Comparison of ENCODE assay signal across 8 mouse cellular contexts in the genomic region with DNA sequence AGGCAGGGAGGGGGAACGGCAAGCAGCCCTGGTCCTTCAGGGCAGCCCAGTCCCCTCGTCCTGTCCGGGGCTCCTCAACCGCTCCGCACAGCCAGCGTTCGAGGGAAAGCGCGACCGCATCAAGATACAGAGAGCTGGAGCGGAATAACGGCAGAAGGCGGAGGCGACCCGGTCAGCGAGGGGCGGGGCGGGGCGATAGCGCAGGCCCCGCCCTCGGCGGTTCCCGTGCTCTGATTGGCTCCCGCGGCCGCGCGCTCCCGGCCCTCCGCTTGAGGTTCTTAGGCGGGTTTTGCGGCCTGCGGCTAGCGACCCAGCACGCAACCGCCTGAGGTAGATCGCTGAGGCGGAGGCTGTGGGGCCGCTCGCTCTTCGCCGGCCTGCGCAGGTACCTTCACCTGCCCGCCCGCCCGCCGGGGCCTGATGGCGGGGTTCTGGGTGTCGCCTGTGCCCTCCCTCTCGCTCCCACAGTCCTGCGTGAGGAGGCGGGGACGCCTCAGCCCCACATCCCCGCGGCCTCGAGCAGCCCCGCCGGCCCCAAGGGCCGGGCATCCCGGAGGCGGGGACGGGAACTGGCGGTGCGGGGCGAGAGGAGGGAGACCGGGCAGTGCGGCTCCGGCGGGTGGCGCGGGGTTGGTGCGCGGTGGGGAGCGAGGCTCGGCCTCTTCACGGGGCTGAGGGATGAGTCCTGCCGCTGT. TPM values are rescaled to one million over a fixed set of nuclear protein-coding genes. Genes with fewer than 3 reads are reported as not detected.
DNase-seq lines count a peak whose midpoint lies in the region; ATAC-seq lines count a peak whose summit lies in the region.

Gene Spdya, plus strand, starts transcription at position 305 of the 695 bp plus-strand sequence.

- peak within 1 kb of the TSS; percentile 83 for H3K4me2 ChIP-seq in hindbrain, embryonic 16.5 days (ENCODE audit: low read length)

- no peaks in the 10 kb centered on the region for H3K36me3 ChIP-seq in hindbrain, embryonic 16.5 days (ENCODE audit: control insufficient read depth, insufficient read depth, low read length)

- under 1% methylated on average over 57 of the region's 78 CpGs for WGBS in hindbrain, embryonic 16.5 days

- peak; percentile 97 for ATAC-seq in hindbrain, embryonic 16.5 days

- H3K9ac ChIP-seq in hindbrain, embryonic 16.5 days (ENCODE audit: low read depth, low read length): peak within 1 kb of the TSS; percentile 77

- H3K4me1 ChIP-seq in hindbrain, embryonic 16.5 days (ENCODE audit: control insufficient read depth, insufficient read depth, low read depth, low read length): peaks cover 6% of the 10 kb centered on the region

- peak within 1 kb of the TSS; percentile 77 for H3K27ac ChIP-seq in hindbrain, embryonic 16.5 days (ENCODE audit: low read depth, low read length)

- peak; percentile 86 for DNase-seq in WW6 (ENCODE audit: low read depth, low spot score)
- peak; percentile 87 to 91 for DNase-seq in cerebellum, postnatal 36 days
- peak; percentile 76 for DNase-seq in gastrocnemius, adult 18-20 months (ENCODE audit: low spot score)
- peak; percentile 63 for DNase-seq in left cerebral cortex, adult 11 months (ENCODE audit: low spot score)
- DNase-seq in lung, postnatal 36 days: peak; percentile 88
- peak; percentile 95 for DNase-seq in retina, postnatal 1 day
- peak; percentile 81 for DNase-seq in thymus, postnatal 4 days

- H3K27me3 ChIP-seq in hindbrain, embryonic 16.5 days (replicated peaks; ENCODE audit: control insufficient read depth, insufficient read depth, low read length): peaks cover 13% of the 10 kb centered on the region

- H3K4me3 ChIP-seq in hindbrain, embryonic 16.5 days (ENCODE audit: low read length): peak within 1 kb of the TSS; percentile 59

- H3K9me3 ChIP-seq in hindbrain, embryonic 16.5 days (ENCODE audit: control insufficient read depth, low read length): no peaks in the 10 kb centered on the region

RNA-seq across cellular contexts. Expression of gene Spdya, which starts in this region (rescaled TPM):
- total RNA-seq in gastrocnemius, adult 18-20 months (2021): under 1 TPM; 0.27 to 0.55 TPM
- polyA plus RNA-seq in hindbrain, embryonic 16.5 days (2015; fragmentation: Nextera tagmentation; extraction: Ambion mirVana): 1.2 and 1.6 TPM in 2 replicates

Comparison
In these comparisons a context has a peak if more than half of its experiments do, and no peak if none do; other contexts are left out.
1. Peak in every context shown above with its lines: DNase-seq, ATAC-seq, H3K4me3 ChIP-seq and H3K27ac ChIP-seq.
2. Peak in DNase-seq in gastrocnemius, adult 18-20 months; RNA of the gene not detected or under 1 TPM.